20 mouse cellular contexts compared by ENCODE assay signal in the genomic region with DNA sequence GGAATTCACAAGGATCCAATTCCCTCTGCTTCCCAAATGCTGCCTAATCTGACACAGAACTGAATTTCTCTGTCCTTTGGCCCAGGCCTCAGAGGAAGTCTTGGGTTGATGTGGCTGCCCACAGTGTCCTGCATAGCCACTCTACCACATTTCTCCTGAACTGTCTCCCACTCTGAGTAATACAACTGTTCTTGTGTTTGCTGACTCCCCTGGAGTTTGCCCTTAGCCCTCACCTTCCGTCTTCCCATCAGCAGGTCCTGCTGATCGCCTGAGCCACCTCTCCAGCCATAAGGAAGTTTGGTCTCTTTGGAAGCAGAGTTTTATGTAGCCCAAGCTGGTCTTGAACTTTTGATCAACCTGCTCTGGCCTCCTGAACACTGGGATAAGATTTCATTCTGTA. TPM values are rescaled to one million over a fixed set of nuclear protein-coding genes. Genes with fewer than 3 reads are reported as not detected.
"Had no signal": no experiment of that assay in that cellular context is flagged by ENCODE, and none has a peak within 500 bp of the region (broad histone marks: within the 10 kb centered on the region; RNA-seq: fewer than 3 reads in every experiment).

No protein-coding gene starts in this region.

- H3K27ac ChIP-seq: kidney, embryonic 15.5 days; left cerebral cortex, adult 2 months; liver, embryonic 13.5 days; midbrain, embryonic 10.5 days; midbrain, embryonic 13.5 days; neural tube, embryonic 13.5 days had no signal

- H3K9ac ChIP-seq: kidney, embryonic 15.5 days; liver, embryonic 13.5 days; midbrain, embryonic 13.5 days; neural tube, embryonic 13.5 days had no signal

- H3K9me3 ChIP-seq: kidney, embryonic 15.5 days; liver, embryonic 13.5 days; midbrain, embryonic 10.5 days; midbrain, embryonic 13.5 days; neural tube, embryonic 13.5 days had no signal

- H3K4me1 ChIP-seq: kidney, embryonic 15.5 days; liver, embryonic 13.5 days; midbrain, embryonic 10.5 days; midbrain, embryonic 13.5 days; neural tube, embryonic 13.5 days had no signal

- H3K4me2 ChIP-seq: kidney, embryonic 15.5 days; liver, embryonic 13.5 days; midbrain, embryonic 13.5 days; neural tube, embryonic 13.5 days had no signal

- H3K4me3 ChIP-seq: kidney, embryonic 15.5 days; left cerebral cortex, adult 2 months; liver, embryonic 13.5 days; midbrain, embryonic 10.5 days; midbrain, embryonic 13.5 days; myocyte; neural tube, embryonic 13.5 days had no signal

- H3K36me3 ChIP-seq: kidney, embryonic 15.5 days; liver, embryonic 13.5 days; midbrain, embryonic 10.5 days; midbrain, embryonic 13.5 days; neural tube, embryonic 13.5 days had no signal

- DNase-seq: kidney, adult 8-10 months; kidney, postnatal 10 days; kidney, postnatal 36 days; layer of hippocampus, postnatal 36 days; liver, embryonic 13.5 days; lung, adult 2 months; lung, postnatal 14 days; lung, postnatal 4 days; retina, postnatal 1 day; right cerebral cortex, postnatal 25 days; thymus, adult 2 months; thymus, postnatal 25 days had no signal

- ATAC-seq: midbrain, embryonic 13.5 days; midbrain, embryonic 16.5 days had no signal

- H3K27me3 ChIP-seq: kidney, embryonic 15.5 days; liver, embryonic 13.5 days; midbrain, embryonic 13.5 days; neural tube, embryonic 13.5 days had no signal

RNA-seq across cellular contexts. Expression of a gene that starts 7.1 kb away (rescaled TPM):
- polyA plus RNA-seq: myocyte; spleen, adult 2 months had no signal
